Mouse (Mus musculus) cerebellum, adult 11 months (tissue): ENCODE results near the gene Wdr11.

ENCODE experiments used
- DNase-seq: peaks from one replicate; pipeline ENCODE4 v3.0.0; 2022

The Wdr11 gene

DNA sequence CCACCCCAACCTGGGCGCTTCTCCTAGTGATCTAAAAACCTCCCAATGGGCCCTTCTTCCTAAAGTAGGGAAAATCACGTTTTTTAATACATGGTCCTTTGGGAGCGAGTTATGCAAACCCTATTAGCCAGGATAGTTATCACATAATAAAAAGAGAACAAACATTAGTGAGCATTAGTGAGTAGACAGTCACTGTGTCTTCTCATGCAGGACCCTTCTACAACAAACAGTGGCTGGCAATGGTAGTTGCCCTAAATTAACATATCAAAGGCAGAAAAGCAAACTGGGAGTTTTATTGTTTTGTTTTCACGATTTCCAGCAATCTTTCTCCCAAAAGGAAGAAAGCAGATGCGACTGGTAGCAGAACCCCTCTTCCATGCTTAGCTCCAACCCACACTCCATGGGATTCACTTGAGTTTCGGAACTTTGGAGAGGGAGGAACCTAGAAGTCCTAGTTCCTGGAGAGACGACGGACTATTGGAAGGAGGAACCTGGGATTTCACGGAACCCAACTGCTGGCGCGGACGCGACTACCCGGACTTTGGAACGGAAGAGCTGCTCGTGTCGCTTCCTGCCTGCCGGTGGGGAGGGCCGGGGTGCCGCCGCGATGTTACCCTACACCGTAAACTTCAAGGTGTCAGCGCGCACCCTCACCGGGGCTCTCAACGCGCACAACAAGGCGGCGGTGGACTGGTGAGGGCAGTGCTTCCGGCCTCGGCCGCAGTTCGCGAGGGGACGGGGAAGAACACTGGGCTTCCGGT is at the start of gene Wdr11:
Gene Wdr11 (plus strand): TSS at position 493 of the 761 bp plus-strand sequence.
- peak; percentile 79 for DNase-seq

DNA sequence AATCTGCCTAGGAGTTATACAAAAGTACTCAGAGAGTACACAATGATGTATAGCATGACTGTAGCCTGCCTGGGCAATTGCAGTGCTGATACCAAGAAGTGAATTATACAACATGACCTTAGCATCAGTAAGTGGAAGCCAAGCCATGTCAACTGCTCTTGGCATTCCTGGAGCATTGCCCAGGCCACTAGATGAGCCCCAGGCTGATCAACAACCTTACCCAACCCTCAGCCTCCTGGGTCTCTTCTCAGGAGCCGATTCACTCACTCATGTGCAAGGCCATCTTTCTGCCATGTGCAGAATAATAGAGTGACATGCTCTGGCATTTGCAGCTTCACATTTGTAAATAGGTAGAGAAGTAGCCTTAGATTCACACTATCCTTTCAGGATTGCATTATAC is 24.1 kb upstream of the Wdr11 start:
- DNase-seq = no peak

DNA sequence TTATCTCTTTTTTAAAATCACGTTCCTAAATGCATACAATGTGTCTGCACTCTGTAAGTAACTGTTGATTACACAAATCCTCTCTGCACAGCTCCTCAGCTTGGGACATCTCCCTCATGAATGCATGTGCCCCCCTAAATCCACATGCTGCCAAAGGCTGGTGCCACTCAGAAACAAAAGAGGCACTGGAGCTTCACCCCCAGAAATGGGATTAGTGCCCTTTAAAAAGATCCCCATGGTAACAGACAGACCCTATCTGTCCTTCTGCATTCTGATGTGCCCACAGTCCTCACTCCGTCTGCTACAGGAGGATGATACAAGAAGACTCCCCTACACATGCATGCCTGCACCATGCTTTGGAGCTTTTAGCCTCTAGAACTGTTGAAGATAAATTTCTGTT is 23.3 kb upstream of the Wdr11 start:
- no peak for DNase-seq

DNA sequence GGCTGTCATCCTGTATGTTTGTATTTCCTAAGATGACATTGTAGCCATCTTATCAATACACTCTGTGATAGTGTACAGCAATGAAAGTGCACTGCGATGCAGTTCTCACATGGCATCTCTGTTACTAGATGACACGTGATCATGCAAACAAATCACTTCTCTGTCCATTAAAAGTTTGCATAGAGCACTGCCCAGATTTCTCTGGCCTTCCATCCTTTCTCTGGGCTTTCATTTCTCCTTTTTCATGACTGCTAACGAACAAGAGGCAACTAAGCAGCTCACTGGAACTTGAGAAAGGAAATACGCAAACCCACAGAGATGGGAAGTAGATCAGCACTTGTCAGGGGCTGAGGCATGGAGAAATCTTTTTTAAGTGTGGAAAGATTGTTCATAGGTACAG is 17.2 kb upstream of the Wdr11 start:
- DNase-seq = no peak

DNA sequence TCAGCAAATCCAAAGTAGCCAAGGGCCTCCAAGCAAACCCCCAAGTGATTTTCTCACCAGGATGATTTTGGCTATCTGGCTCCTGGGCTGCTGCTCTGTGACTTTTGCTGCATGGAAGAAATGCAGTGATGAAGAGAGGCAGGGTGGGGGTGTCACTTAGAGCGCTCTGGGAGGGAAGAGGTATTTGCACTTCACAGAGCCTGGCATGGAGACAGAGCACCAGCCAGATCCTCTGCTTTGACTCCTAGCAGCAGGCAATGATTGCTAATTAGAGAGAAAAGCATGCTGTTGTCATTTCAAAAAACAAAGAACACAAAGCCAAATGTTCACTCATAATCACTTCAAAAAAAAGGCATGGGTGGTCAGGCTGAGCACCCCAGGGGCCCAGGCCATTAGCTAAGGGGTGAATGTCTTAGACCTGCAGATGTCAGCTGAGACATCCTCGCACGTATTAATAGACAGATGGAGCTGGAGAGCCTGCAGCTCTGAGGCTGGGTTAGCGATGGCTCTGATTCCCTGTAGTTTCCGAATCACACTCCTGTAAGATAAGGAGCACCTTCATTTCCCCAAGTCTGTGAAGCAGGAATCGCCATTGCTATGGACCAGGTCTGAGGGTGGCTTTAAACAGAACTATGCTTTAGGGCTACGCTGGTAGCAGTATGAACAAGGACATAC is 16.4 kb upstream of the Wdr11 start:
- no peak for DNase-seq

DNA sequence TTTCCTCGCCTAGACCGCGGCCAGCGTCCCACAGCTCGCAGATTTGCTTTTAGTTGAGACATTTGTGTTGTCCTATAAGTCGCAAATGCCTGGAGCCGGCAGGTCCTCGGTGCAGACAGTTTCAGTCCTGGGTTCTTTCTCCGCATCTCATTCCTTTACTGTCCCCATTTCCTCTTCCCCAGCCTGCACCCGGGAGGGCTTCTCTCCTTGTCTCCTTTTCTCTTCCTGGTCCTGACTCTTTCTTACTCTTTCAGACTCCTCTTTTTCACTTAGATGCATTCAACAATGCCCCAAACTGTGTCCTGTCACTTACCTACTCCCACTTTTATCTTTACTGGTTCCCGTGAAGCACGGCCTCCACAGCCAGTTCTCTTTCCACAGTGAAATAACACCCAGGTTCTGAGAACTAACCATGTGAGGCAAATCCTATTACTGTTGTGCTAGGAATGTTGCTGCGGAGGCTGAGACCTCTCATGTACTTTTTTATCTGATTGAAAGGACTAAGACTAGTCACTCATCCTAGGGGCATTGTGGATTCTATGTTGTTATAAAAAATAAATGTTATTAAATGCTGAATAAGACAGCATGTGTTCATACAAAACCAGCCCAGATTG is 576 bp downstream of the Wdr11 start:
- no peak for DNase-seq

DNA sequence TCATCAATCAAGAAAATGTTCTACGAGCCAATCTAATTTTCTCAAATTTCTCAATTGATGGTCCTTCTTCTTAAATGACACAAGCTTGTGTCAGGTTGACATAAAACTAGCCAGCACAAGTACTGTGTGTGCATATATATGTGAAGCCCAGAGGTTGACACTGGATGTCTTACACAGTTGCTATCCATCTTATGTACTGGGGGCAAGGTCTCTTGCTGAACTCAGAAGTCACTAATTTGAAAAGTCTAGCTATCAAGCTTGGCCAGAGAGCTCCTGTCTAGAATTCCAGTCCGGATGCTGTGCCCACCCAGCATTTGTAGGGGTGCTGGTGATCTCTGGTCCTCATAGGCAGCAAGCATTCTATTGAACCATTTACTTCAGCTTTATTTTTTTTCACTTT is 5.5 kb downstream of the Wdr11 start:
- DNase-seq = no peak

DNA sequence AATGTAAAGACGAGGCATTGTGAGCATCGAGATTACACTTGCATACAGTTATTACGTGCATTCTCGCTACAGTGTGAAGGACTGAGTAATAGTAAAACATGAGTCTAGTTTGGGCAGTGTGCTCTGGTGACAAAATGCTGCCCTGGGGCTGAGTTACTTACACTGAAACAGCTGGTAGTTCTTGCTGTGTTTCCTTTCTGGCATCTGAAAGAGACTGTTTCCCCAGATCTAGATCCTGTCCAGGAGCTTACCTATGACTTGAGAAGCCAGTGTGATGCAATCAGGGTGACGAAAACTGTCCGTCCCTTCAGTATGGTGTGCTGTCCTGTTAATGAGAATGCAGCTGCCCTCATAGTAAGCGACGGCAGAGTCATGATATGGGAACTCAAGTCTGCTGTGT is 14.6 kb downstream of the Wdr11 start:
- no peak for DNase-seq

DNA sequence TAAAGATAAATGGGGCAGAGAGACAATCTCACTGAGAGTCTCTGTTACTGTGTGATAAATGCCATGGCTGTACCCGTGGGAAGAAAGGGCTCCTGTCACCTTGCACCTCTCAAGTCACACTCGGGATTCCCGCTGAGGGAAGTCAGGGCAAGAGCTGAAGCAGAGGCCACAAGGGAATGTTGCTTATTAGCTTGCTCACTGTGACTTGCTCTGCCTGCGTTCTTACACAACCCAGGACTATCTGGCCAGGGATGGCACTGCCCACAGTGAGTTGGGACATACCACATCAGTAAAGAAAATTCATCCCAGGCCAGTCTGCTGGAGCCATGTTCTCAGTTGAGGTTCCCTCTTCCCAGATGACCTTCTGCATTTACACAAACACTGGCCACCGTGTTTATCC is 29.5 kb downstream of the Wdr11 start:
- no peak for DNase-seq

DNA sequence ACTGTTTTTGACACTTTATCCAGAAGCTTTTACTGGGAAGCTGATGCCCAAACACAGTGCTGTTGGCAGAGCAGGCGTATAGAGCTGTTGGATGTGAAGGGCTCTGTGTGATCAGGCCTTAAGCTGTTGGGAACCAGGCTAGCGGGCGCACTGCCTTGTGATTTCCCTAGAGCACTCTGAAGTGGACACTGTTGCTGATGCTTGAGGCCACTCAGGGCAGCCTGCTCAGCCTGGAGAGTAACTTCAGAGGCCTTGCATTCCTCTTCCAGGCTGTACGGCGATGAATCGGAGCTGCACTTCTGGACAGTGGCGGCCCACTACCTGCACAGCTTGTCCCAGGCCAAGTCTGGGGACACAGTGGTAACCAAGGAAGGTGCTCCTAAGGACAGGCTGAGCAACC is 38.7 kb downstream of the Wdr11 start:
- DNase-seq = no peak

DNA sequence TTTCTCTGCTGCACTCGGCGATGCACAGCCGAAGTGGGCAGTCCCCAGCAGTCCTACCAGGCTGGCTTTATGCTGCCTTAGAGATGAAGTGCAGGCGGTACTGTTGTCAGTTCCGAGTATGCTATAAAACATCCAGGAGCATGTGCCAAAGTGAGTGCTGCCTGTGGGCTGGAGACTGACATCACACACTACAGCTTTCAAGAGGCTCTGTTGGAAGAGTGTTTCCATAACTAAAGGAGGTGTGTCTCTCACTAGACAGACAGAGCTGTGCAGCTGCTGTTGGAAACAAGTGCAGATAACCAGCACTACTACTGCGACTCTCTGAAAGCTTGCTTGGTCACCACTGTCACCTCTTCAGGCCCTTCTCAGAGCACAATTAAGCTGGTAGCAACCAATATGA is 39.8 kb downstream of the Wdr11 start:
- no peak for DNase-seq

DNA sequence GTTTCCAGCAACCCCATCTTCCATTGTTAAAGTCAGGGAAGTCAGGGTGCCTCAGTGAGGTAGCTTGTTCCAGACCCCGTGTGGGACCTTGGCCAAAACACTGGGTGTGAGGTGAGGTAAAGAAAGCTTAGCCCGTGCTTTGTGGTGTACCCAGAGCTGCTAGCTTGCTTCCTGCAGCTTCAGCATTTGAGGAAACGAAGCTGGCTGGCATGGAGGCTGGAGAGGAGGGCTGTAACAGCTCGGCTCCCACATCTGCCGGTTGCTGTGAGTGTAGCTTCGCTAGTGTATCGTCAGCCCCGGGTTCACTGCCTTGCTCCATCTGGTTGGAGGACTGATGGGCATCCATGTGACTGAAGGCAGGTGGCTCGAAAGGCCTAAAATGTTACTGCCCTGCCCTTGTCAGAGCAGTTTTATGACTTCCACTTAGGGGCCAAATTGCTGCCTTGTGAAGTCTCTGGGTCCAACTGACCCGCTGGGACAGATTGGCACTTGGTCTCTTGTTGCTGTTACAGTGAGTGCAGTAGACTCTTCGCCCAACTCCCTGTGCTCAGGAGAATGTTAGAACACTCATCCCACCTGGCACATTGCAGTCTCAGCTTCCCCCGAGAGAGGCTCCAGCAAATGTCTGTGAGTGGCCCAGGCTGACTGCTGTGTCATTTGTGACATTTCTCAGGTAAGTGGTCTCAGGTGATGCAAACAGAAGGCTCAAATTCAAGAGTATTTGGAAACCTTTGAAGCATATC is 44.4 kb downstream of the Wdr11 start:
- DNase-seq = no peak

DNA sequence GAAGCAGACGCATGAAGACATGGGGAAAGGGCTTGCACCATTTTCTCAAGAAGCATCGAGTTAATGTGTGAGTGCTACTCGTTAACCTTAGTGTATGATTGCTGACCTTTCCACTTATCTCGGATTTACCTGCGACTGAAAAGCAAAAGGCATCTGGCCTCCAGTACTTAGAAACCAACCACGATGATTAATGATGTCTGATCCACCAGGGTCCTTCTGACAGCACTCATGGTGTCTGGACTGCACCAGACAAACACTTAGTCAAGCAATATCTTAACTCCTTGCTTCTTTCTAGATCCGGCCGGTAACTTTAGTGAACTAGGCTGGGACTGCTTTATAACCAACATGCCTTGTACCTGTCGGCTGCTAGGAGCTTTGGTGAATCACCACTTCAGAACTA is 45.3 kb downstream of the Wdr11 start:
- DNase-seq = no peak

DNA sequence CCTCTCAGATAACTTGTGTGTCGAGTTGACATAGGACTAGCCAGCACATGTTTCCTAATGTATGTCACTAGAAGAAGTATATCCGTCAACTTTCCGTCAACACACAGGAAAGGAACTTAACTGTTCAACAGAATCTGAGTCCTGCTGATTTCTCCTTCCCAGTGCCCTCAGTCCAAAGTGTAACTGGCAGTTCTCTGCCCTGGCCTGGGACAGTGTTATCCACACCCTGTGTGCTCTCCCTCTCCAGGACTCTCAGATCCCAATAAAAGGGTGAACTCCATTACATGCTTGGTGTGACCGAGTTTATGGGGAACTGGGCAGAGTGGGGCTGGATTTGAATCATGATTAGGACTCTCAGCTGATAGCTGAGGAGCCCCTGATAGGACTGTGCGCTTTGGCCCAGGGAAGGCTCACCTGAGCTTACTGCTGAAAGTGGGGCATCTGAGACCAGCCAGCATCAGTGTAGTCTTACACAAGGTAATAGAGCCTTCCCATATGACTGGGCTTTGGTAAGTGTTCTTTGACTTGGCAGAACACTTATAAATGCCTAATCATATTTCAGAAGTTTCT is 46.3 kb downstream of the Wdr11 start:
- DNase-seq = no peak

DNA sequence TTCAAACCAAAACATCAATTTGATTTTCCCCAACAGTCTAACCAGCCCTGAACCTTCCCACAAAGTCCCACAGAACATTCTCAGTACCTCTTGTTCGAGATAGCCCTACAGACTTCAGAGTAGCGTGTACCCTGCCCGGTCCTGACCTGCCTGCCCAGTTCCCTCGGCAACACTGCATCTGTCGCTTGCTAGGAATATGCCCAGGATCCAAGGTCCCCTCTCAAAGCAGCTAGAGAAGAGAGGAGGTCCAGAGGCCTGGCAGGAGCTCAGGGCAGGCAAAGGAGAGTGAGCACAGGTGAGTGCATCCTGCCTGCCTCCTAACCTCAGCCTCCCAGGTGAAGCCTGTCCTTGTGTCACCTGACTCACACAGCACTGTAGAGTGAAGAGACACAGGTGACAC is 47.3 kb downstream of the Wdr11 start:
- no peak for DNase-seq

DNA sequence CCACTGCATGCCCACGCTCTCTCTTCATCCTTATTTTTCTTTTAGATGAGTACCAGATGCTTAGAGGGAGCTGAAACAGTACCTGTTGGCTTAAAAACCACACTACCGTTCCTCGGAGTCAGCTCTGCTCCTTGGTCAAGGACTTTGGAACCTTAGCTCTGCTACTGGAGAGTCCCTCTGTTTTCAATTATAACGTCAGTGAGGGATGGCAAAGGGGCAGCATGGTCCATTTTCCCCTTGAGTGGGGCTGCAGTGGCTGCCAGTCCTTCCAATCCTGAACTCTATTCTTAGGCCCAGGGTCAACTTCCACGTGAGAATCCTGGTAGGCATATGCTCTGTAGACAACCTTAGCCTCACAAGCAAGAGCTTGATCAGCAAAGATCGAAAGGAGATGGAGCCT is 48.2 kb downstream of the Wdr11 start:
- DNase-seq = no peak

DNA sequence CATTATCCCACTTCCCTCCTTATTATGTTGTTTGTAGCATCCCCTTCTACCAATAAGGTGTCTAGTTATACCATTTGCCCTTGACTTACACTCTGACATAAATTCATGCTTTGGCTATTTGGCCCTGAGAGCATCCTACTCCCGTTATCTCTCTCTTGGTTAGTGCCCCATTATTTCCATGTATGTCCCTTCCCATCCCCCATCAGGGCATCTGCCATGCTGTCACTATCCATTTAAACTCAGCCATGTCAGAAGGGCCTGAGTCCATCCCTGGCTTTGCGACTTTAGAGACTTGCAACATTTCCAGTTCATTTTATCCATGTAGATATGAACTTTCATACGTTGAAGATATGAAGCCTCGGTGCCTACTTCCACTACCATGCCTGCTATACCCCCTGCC is 51.6 kb downstream of the Wdr11 start:
- no peak for DNase-seq

DNA sequence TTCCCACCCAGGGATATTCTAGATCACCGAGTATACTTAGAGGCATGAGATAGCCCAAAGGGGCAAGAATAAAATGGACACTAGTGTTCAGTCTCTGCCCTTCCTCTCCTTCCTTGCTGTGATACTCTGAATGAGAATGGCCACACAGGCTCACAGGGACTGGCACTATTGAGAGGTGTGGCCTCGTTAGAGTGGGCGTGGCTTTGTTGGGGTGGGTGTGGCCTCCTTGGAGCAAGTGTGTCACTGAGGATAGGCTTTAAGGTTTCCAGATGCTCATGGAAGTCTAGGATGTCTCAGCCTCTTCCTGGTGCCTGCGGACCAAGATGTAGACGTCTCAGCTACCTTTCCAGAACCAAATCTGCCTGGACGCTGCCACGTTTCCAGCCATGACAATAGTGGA is 56.1 kb downstream of the Wdr11 start:
- DNase-seq = no peak

DNA sequence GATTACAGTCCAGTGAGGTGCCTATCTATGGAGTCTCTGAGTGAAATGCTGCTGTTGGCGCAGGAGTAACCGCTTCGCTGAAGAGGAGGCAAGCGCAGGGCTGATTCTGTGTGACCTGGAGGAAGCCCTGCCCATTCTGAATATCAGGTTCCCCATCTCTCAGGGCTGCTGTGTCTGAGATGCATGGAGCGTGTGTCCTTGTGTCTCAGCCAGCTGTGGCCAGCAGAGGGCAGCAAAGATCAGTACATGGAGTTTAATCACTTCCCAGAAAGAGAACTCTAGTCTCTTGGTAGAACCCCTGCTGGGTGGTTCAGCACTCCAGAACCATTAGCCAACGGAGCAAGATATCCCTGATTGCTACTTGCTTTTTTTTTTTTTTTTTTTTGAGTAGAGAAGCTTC is 57.3 kb downstream of the Wdr11 start:
- peak; percentile 58 for DNase-seq

DNA sequence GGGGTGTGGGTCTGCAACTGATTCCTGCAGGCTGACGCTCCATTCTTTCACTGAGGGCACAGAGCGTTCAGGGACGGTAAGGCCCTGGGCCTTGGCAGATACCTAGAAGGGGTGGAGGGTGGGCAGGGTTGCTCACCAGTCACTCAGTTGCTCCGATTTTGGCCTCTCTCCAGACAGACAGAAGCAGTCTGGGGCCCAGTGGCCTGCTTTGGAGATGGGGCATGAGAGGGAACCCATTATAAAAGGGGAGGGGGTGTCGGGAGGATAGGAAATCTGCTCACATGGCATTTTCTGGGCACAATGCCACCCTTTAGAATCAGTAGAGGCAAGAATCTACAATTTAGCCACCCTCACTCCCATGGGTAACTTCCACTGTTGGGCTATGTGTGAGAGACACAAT is 59.1 kb downstream of the Wdr11 start:
- no peak for DNase-seq

DNA sequence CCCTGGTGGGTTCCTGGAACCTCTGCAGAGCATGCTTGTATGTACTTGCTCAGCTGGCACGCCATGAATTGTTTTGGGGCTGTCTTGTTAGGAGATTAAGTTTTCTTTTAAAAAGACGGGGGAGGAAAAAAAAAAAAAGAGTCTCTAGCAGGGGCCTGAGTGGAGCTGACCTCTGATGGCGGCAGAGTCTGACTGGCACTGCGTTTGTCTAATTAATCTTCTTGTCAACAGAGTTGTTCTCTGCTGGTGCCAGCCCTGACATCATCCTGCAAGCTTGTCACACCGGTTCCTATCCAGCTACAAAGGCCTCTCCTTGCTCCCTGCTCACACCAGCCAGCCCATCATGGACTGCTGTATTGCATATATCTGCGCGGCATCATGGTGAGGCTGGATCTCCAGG is 60.1 kb downstream of the Wdr11 start:
- DNase-seq = no peak

DNA sequence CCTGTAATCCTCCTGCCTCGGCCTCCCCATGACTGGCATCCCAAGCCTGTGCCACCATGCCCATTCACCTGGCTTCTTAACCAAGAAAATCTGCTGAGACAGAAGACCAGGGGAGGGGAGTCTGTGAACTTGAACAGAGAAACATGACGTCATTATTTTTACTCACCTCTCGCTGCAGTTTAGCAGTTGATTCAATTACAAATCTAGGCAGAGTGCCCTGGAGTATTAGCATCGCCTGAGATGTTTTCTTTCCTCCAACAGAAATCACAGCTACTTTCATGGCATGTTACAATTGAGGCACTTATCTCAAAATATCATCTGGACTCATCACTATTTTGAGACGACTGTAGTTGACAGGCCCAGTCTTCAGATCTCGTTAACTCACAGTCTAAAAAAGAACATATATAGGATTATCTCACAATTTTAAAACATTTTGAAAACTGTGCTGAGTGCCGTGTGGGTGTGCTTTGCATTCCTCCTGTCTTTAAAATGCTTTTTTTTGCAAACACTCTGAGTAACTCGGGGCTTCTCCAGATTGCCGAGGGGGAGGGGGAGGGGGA is 61.3 kb downstream of the Wdr11 start:
- DNase-seq = no peak

DNA sequence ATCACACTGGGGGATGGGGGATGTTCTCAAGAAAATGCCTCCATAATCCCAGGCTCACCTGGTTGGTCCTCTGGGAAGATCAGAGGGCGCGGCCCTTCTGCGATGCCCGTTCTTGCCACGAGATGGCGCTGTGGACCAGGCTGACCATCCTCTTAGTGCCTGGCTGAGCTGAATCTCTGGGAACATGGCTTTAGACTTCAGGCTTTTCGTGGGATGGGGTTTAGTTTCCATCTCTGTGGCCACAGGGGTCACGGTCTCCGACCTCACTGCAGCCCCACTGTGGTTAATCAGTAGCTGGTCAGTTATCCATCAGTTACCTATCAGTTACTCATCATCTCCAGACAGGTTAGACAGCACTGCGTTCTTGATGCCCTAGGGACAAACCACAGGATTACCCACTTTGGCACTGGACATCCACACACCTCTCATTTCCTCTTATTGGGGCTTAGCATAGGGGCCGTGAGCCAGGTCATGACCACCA is 62.2 kb downstream of the Wdr11 start:
- peak; percentile 48 for DNase-seq
